Mouse (Mus musculus) layer of hippocampus, adult 11-12 months (tissue): ENCODE measurements around the gene Aurkaip1.
"Not testable (repeated sequence)": the region's sequence is repeated elsewhere in the genome, so short reads cannot be mapped to it uniquely, and the experiment has no call there.

Experiments
- DNase-seq: peaks from one replicate; pipeline ENCODE4 v3.0.0; 2022; ENCODE audit warnings: low spot score

The Aurkaip1 gene

GRCm38 (mm10) chr4:155831205-155831766, at the start of gene Aurkaip1:
Gene Aurkaip1 (plus strand): TSS chr4:155831272.
- peak; percentile 96 for DNase-seq

GRCm38 (mm10) chr4:155783486-155784080, 47.5 kb upstream of the Aurkaip1 start:
- no peak for DNase-seq

- peak; percentile 72 for DNase-seq
These were observed 46.9 kb upstream of the Aurkaip1 start for GRCm38 (mm10) chr4:155784081-155784701.

GRCm38 (mm10) chr4:155785246-155785645, 45.8 kb upstream of the Aurkaip1 start:
- no peak for DNase-seq

GRCm38 (mm10) chr4:155785819-155786218, 45.3 kb upstream of the Aurkaip1 start, which contains the start of gene Tmem88b:
Gene Tmem88b (minus strand): TSS chr4:155785874.
- no peak for DNase-seq

- no peak for DNase-seq
These were observed 42.8 kb upstream of the Aurkaip1 start for GRCm38 (mm10) chr4:155788300-155788699.

- not testable (repeated sequence) for DNase-seq
These were observed 42.2 kb upstream of the Aurkaip1 start for GRCm38 (mm10) chr4:155788833-155789232.

- no peak for DNase-seq
These were observed 41.0 kb upstream of the Aurkaip1 start, which contains the start of gene Ankrd65 for GRCm38 (mm10) chr4:155790021-155790489. Gene Ankrd65 (plus strand): TSS chr4:155790439.

- no peak for DNase-seq
These were observed 40.4 kb upstream of the Aurkaip1 start for GRCm38 (mm10) chr4:155790650-155791161.

- DNase-seq = no peak
These were observed 39.7 kb upstream of the Aurkaip1 start for GRCm38 (mm10) chr4:155791240-155791933.

GRCm38 (mm10) chr4:155793730-155794129, 37.3 kb upstream of the Aurkaip1 start:
- DNase-seq = no peak

- DNase-seq = no peak
These were observed 29.0 kb upstream of the Aurkaip1 start for GRCm38 (mm10) chr4:155802075-155802474.

- DNase-seq = no peak
These were observed 28.2 kb upstream of the Aurkaip1 start, which contains the start of gene Mrpl20 for GRCm38 (mm10) chr4:155802741-155803339. Gene Mrpl20 (plus strand): TSS chr4:155802878.

GRCm38 (mm10) chr4:155803340-155804041, 27.6 kb upstream of the Aurkaip1 start:
- DNase-seq = peak; percentile 95

GRCm38 (mm10) chr4:155807841-155808240, 23.2 kb upstream of the Aurkaip1 start:
- no peak for DNase-seq

GRCm38 (mm10) chr4:155811929-155812664, 19.0 kb upstream of the Aurkaip1 start, which contains the start of gene Ccnl2:
Gene Ccnl2 (plus strand): TSS chr4:155812489.
- peak; percentile 93 for DNase-seq

- DNase-seq = no peak
These were observed 18.3 kb upstream of the Aurkaip1 start for GRCm38 (mm10) chr4:155812665-155813181.

GRCm38 (mm10) chr4:155817533-155817932, 13.5 kb upstream of the Aurkaip1 start:
- no peak for DNase-seq

- DNase-seq = no peak
These were observed 10.0 kb upstream of the Aurkaip1 start for GRCm38 (mm10) chr4:155821025-155821424.

GRCm38 (mm10) chr4:155823443-155823842, 7.6 kb upstream of the Aurkaip1 start:
- DNase-seq = no peak
